ENCODE assay signal across 12 mouse cellular contexts in genomic region chr10:18455301-18455920, GRCm38 (mm10).
DNase-seq lines count a peak whose midpoint lies in the region.
"Had no signal": no experiment of that assay in that cellular context is flagged by ENCODE, and none has a peak within 500 bp of the region (broad histone marks: within the 10 kb centered on the region; RNA-seq: fewer than 3 reads in every experiment).

No protein-coding gene starts in this region.

- peak; percentile 92 for DNase-seq in heart, adult 11 months
- no peak for DNase-seq in heart, adult 18-20 months
- DNase-seq in kidney, adult 9 months: peak; percentile 47
- DNase-seq in kidney, adult 18-20 months: no peak
- peak; percentile 63 to 67 for DNase-seq in cerebellum, postnatal 10 days
- DNase-seq in kidney, postnatal 25 days: peak; percentile 34 to 57
- DNase-seq in spleen, postnatal 10 days (ENCODE audit: low spot score in 2 of 2): no peak
- no peak for DNase-seq in right cerebral cortex, postnatal 4 days
- DNase-seq: adrenal gland, postnatal 36 days; gastrocnemius, postnatal 36 days; liver, embryonic 13.5 days; thymus, postnatal 4 days had no signal

Comparison
In these comparisons a context has a peak if more than half of its experiments do, and no peak if none do; other contexts are left out.
1. DNase-seq: peak in heart, adult 11 months (single experiment), kidney, adult 9 months (single experiment), cerebellum, postnatal 10 days (2 of 2) and kidney, postnatal 25 days (2 of 2); none in heart, adult 18-20 months (0 of 2), kidney, adult 18-20 months (single experiment), spleen, postnatal 10 days (0 of 2) and right cerebral cortex, postnatal 4 days (single experiment).